Mouse (Mus musculus): ENCODE measurements around the gene Rnf220.

The Rnf220 gene

DNA sequence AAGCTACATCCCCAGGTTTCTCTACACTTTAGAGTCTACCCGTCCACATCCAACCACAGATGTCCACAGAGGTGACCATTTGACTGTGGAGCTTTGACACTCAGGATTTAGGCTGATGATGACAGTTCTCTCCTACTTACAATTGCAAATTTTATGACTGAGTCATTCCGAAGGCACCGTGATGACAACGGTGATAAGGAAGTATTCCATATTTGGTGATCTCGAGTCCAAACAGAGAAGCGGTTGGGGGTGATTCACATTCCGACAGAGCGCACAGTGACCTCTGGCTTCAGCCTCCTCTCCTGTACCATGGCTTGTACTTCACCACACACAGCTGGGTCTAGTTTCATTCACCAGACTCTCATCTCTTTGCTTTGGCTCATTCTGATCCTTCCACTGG, 115.0 kb downstream of the Rnf220 start:
- in situ Hi-C loops (cut with MboI, MseI) = no loop called here

DNA sequence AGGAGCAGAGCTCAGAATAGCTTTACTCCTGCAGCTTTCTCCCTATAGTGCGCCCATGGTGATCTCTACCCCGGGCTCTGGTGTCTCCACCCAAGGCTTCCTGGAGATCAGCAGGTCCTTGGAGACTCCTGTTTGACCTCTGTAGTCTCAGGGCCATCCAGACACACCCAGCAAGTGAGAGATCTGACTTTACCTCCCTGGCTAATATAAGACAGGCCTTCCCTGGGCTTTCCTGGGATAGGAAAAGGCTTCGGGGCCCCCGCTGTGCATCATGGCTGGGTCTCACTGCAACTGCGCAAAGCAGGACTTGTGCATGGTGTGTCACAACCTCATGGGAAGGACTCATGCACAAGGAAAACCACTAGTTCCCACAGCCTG, 116.3 kb downstream of the Rnf220 start:
- in situ Hi-C loops (cut with MboI, MseI) = no loop called here

DNA sequence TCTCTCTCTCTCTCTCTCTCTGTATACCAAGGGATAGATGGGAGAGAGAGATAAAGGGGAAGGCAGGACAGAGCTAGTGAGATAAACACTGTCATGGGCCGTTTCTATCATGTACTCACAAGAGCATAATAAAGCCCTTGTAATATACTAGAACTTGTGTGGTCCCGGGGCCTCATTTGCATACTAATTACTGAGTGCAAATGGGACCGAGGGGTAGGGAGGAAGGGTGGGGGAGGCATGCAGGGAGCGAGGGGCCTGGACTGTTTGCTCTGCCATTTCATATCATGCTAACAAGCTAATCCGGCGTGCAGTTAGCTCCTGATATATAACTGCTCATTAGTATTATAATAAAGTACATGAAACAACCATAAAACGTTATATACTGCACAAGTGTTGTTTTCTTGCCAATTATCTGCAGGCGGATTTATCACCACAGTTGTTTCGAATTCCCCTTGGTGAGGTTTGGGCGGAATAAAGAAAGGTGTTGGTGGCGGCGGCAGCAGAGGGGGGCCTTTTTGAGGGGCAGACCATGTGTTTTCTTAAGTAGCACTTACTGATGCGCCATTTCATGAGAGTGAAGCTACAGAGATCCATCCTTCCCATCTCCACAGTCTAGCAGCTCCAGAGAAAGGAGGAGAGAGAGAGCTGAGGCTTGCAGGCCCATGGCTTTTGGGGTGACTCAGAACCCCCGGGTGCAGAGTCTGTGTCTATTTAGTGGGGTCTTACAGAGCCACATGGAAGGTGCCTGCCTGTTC, 116.9 kb downstream of the Rnf220 start:
- in situ Hi-C loops (cut with MboI, MseI) = no loop called here

DNA sequence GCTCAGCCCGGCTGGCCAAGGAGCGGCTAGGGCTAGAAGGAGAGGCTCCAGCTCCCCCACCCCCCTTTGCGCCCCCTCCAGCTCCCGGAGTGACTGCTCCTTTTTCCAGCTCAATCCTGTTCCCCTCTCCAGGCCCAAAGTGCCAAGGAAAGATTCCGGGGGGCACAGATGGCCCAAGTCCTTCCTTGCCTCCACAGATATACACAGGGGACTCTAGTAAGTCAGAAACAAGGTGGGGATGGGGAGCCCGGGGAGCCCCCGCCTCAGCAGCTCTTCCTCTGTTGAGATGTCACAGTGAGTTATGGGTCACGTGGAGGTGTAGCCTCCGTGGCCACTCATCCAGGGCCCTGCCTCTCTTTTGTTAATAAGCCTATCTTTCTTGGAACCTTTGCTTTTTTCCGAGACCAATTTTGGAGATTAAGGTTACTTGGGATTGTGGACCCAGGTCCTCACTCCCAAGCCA, 122.7 kb downstream of the Rnf220 start:
- in situ Hi-C loops (cut with MboI, MseI) = no loop called here

DNA sequence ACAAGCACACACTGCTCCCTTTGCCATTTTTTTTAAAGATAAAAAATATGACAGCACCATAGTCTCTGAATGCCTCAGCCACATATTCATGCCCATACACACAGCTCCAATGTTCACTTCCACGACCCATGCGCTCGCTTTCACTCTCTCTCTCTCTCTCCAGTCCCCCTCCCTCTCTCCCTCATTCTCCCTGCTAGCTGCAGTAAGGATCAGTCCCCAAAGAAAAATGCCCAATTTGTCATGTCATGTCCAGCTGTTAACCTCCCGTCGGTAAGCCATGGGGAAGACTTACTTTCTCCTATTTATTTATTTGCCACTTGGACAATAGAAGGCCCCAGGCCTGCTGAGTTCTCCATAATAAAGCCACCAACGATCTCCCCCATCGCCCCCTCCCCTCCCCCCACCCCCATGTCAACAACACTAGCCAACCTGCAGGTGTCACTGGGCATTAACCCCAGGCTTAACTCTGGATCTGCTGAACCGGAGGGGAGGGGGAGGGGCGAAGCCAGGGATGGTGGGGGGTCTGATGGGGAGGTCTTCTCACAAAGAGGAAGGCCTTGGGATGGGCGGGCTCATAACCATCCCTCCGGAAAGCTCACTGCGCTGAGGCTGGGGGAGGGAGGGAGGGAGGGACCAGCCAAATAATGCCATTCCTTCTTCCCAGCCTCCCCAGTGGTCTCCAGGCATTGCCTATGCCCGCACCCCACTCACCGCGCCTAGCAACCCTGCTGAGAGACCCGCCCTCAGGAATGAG, 123.4 kb downstream of the Rnf220 start:
- in situ Hi-C loops (cut with MboI, MseI) = no loop called here

DNA sequence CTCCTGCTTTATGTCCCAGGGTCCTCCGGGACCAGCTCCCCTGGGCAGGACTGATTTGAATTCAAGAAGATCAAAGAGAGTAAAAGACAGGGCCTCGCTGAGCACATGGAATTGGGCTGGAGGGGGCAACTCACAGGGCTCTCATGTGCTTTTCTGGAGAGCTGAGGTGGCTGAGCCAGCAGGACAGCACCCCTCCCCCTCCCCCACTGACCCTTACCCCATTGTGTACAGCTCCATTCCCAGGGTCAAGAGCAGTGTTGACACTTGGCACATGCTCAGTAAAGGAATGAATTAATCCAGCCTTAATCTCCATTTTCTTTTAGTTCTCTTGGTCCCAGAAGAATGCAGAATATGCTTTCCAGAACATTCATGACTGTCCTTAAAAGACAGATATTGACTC, 125.0 kb downstream of the Rnf220 start:
- in situ Hi-C loops (cut with MboI, MseI) = no loop called here

DNA sequence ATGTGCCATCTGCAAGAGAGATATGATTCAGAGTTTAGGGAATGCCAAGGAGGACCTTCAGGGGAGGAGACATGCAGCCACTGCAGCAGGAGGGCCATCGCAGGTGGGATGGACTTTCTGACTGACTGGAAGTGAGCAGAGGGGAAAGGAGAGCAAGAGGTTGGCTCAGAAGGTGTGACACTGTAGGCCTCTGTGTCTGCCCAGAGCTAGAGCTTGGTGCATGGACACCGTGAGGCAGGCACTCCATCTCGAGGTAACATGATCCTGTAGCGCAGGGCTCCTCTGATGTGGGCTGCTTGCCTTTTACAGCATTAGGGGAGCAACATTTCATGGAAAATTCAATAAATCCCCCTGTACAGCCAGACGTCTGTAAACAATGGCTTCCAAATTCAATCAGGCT, 126.5 kb downstream of the Rnf220 start:
- in situ Hi-C loops (cut with MboI, MseI) = no loop called here

DNA sequence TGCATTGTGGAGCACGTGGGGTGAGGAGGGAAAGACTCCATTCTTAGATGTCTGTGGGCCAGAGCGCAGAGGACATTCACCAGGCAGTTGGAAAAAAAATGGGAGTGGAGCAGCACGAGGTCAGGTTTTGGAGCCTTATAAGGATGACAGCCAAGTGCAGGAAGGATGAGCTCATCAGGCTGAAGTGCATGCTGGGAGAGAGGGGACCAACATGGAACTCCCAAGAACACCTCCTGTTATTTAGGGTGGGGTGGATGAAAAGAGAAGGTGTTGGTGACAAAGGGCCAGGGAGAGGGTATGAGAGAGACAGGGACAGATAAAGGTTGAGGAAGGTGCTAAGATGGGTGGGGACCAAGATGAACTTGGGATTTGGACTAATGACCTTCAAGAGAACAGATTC, 127.3 kb downstream of the Rnf220 start:
- in situ Hi-C loops (cut with MboI, MseI) = loop anchor here in 1 of 2 experiments (10.0 kb wide), 1 partner anchor 1685 kb away; no protein-coding TSS in a partner anchor

DNA sequence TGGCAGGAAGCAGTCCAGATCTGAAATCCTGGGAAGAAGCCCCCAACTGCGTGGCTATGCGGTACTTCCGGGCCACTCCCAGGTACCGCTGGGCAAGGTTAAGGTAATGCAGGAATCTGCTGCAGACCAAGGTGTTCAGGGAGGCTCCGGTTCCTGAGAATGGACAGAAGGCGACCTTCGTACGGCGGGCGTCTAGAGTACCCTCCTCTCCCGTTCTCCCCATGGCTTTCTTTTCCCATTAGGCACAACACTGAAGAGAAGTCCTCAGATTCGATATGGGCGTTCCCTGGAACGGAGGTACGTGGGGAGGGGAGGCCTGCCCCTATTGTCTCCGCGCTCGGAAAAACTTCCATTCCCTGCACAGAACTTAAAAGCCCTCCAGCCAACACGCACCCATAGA, 129.5 kb downstream of the Rnf220 start:
- in situ Hi-C loops (cut with MboI, MseI) = loop anchor here in 1 of 2 experiments (10.0 kb wide), 1 partner anchor 1687 kb away; no protein-coding TSS in a partner anchor

DNA sequence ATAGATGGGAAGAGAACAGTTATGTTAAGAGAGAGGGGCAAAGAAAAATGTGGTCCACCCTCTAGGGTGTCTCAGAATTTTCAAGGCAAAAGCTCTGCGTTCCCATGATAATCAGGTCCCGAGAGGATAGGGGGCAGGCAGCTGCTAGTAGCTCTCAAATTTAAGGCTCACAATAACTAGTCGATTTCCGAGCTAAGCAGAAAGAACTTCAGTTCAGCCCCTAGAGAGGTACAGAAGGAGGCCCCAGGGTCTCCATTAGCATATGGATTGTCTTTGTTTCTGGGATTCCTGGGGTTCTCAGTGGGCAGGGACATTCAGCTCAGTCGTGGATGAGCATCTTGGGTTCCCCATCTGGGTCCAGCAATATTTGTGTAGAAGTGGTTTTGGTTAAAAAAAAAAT, 134.8 kb downstream of the Rnf220 start:
- in situ Hi-C loops (cut with MboI, MseI) = loop anchor here in 1 of 2 experiments (10.0 kb wide), 1 partner anchor 1693 kb away; no protein-coding TSS in a partner anchor

DNA sequence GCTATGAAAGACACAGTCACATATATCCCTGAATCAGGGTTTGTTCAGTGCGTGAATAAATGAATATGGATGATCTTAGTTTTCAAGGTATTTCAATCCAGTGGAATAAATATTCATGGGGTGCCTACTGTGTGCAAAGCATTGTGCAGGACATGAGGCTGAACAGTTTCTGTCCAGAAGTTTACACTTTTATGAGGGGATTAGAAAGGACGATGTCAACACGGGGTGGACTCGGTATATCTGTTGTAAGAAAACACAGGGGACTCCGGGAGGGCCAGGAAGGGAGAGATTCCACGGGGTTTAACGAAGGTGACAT, 135.3 kb downstream of the Rnf220 start:
- in situ Hi-C loops (cut with MboI, MseI) = loop anchor here in 1 of 2 experiments (10.0 kb wide), 1 partner anchor 1693 kb away; no protein-coding TSS in a partner anchor

DNA sequence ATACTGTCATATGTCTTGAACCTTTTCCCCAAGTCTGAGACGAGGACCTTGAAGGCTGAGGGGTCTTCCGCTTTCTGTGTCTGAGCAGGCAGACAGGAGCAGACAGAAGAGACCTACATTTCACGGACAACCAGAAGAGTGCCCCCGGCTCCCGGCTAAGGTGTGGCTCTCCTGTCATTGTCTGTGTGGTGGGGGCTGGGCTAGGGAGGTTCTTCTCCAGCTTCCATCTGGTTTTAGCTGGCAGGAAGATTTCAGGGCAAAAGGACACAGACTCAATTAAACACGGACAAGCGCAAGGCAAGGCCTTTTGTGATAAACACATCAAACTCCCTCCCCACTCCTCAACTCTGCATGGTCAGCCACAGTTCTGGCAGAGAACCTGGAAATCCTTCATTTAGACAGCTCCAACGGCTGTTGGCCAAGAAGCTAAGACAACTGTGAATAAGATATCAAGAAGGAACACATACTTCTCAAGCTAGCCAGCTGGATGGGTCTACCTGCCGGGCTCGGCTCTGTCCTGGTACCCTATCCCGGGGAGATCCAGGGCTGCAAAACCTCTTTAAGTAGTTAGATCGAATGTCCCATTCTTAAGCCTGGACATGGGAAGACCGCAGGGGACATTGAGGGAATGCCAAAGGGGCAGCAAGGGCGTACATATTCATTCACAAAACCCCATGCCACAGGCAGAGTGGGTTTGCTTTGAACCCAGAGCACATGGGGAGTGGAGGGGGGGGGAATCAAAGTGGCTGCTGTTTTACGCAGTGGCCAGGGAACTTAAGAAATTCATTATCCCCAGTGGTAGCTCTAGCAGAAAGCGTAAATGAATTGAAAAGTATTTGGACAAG, 135.9 kb downstream of the Rnf220 start:
- in situ Hi-C loops (cut with MboI, MseI) = loop anchor here in 1 of 2 experiments (10.0 kb wide), 1 partner anchor 1694 kb away; no protein-coding TSS in a partner anchor

DNA sequence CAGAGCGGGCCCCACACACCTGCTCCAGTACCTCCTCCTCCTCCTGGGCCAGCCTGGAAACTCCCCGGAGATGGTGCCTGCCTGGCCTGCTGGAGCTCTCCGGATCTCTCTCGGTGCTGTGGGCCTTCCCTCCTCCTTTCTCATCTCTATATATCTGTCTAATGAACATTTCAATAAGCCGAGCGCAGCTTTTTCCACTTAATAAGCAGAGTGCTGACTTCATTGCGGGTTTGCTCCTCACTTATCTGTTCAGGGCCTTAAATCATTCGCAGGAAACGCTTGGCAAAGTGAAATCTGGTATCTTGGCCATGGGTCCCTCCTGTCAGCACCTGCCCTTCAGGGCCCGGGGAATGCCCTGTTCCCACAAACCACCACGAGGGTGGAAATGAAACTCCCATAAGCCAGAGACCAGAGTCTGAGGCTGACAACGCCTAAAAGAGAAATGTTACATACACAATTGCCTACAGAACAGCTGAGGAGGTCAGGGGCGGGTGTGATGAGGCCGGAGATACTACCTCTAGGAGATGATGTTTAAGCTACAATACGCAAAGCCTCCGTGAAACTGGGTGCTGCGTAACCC, 137.0 kb downstream of the Rnf220 start:
- in situ Hi-C loops (cut with MboI, MseI) = loop anchor here in 1 of 2 experiments (10.0 kb wide), 1 partner anchor 1695 kb away; no protein-coding TSS in a partner anchor

DNA sequence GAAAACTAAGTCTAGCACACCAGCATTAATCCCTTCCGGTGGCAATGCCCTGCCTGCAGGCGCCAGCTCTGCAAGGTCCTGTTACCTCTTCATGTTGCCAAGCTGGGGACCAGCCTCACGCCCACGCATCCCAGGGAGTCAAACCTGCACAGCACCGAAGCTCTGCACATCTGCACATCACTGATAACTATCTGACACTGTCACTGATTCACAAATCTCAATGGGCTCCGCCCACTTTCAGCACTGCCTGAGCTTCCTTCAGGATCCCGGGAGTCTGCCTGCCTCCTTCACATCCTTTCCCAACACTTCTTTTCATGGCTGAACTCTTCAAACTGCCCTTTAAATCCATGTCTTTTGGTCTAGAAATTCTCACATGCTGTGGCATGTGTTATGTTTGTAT, 138.9 kb downstream of the Rnf220 start:
- in situ Hi-C loops (cut with MboI, MseI) = no loop called here

DNA sequence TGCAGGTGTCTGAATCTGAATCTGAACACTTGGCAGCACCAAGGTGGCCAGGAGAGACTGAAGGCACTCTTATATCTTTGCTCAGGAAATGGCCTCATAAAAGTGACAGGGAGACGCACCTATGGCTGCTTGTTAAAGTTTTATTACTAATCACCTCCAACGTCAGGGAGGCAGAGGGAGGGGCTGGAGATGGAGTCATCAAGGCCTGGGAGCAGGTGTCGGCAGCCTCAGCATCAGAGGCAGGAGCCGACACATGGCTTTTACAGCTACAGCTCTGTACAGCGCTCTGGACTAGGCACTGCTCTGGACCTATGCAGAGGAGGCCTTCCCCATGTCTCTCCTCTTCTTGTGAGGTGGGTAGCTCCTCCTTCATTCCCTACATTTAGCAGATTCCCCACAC, 139.7 kb downstream of the Rnf220 start:
- in situ Hi-C loops (cut with MboI, MseI) = no loop called here

DNA sequence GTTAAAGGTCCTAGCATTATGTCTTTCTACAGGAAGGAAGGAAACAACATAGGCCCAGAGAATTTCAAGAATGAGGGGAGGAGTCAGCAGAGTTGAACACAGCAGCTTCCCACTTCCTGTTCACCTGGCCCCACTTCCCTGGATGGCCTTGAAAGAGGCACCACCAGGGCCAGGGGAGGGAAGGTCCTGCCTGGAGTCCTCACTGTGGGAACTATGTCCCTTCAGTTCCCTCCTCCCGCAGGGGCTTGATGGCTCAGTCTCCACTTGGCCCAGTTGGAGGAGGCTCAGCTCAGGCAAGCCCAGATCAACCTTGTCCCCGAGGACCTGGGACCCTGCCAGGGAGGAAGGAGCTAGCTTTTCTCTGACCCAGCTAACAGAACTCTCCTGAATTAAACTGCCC, 140.6 kb downstream of the Rnf220 start:
- in situ Hi-C loops (cut with MboI, MseI) = no loop called here

DNA sequence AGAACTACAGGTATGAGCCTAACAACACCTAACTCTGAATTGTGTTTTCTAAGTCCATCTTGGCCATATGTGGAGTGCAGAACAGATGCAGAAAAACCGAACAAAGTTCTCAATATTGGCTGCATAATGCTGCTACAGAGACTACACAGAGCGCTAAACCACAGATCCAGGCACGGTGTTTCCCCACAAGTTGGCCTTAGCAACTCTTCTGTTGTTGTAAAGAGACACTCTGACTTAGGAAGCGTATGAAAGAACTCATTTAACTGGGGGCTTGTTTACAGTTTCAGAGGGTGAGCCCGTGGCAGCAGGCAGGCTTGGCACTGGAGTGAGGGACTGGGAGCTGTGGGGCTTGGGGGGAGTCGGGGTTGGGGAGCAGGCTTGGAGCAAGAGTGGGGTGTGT, 142.2 kb downstream of the Rnf220 start:
- in situ Hi-C loops (cut with MboI, MseI) = no loop called here

DNA sequence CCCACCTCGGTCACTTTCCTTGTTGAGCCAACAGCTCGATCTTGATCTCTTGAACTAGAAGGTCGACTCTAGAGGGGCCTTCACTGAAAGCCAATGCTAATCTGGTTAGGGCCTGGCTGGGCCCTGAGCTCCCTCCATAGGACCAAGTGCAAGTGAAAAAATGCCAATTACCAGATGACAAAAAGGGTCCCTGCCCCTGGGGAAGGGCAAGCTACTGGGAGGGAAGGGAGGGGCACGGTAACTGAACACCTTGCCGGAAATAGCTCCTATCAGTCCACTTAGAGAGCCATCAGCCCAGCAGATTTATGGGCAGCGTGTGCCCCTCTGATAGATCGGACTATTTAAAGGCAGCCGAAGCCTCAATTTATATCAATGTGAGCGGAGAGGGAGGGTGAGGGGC, 143.9 kb downstream of the Rnf220 start:
- in situ Hi-C loops (cut with MboI, MseI) = no loop called here

DNA sequence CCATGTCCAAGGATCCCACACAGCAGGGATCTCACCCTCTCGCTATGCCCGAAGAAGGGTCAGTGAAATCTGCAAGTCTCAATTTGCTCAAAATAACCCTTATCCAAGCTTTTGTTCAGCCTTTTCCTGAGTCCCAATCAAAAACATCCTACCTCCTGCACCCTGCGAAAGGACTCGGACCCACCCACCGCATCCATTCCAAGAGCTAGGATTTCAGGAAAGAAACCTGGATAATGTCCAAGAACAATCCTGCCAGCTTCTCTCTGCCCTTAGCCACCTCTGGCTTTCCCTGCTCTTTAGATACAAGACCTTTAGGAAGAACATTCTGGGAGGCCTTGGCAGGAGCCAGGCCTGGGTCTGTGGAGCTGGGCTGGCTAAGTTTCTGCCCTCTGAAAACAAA, 144.8 kb downstream of the Rnf220 start:
- in situ Hi-C loops (cut with MboI, MseI) = no loop called here

DNA sequence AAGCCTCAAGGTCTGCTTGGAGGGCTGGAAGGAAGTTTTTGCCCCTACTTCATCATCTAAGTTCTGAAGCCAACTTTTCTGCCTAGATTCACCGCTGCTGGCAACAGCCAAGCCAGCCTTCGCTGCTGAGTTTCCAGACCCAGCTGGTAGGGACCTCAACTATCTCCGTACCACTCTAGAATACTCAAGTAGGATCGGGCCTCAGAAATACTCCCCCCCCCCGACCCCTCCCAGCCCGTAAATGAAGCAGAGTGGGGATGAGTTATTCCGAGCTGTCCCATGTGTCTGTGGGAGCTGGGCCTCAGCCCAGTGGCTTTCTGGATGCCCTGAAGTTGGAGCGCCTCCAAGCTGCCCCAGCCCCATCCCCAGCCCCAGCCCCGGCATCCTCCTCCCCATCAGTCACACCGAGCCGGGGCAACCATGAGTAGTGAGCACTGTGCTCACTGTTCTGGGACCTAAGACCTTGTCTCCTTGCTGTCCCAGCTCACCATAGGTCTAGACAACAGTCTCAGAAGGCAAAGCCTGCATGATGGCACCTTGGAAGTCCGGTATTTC, 146.6 kb downstream of the Rnf220 start:
- in situ Hi-C loops (cut with MboI, MseI) = no loop called here

DNA sequence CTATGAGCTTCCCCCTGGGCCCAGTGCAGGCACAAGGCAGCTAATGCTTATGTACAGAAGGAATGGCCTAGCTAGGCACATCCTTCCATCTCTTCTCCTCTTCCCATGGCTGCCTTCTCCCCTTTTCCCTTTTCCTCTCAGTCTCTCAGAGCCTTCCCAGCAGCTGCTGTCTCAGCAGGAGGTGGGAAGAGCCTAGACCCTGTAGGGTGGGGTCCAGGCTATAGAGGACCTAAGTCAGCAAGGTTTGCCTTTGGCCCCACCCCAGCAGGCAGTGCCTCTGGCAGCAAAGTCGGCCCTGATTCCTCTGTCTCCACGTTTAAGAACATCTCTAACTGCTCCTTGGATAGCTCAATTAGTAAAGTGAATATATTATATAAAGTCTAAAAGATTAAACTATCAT, 147.5 kb downstream of the Rnf220 start:
- in situ Hi-C loops (cut with MboI, MseI) = no loop called here
